Mouse (Mus musculus): Measurements from ENCODE around the gene Gm9573. TPM values are rescaled to one million over a fixed set of nuclear protein-coding genes. Genes with fewer than 3 reads are reported as not detected.

Gm9573 gene
- polyA plus RNA-seq, 1 experiment from 2014 or later, result not detected

DNA sequence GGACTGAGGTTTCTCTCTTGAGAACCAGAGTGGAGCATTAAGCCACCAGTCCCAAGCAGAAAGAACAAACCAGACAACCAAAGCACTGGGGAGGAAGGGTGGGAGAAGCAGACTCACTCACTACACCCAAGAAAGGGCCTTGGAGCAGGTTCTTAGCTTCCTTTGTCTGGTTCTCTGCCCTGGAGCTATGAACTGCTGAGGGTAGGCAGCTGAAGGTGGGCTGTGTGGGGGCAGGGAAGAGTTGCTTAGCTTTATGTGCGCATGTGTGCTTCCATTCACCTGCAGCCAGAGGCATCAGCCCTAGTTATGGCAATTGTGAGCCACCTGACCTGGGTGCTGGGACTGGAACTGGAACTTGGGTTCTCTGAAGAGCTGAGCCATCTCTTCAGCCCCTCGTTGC lies 26.6 kb upstream of the Gm9573 start:
- H3K9ac ChIP-seq (ENCODE audit: low read depth, low read length), result no peak overlapping the region
- 80% methylated on average over 2 of the region's 2 CpGs for WGBS
- no peaks in the 10 kb centered on the region for H3K27me3 ChIP-seq (ENCODE audit: control insufficient read depth, insufficient read depth, low read length)
- H3K4me3 ChIP-seq (ENCODE audit: low read length), result no peak overlapping the region
- no peaks in the 10 kb centered on the region for H3K9me3 ChIP-seq (ENCODE audit: control insufficient read depth, low read length)
- H3K4me1 ChIP-seq (ENCODE audit: control insufficient read depth, insufficient read depth, low read length), result 0 out of 2 replicates have a peak, but pooled peaks cover 10% of the 10 kb centered on the region
- ATAC-seq (ENCODE audit: low FRiP score, low TSS enrichment), result no peak
- peaks cover 32% of the 10 kb centered on the region for H3K36me3 ChIP-seq (ENCODE audit: control insufficient read depth, insufficient read depth, low read length)
- H3K4me2 ChIP-seq (replicated peaks; ENCODE audit: low read depth, low read length), result no peak overlapping the region
- peak overlapping the region; percentile 17; the same call in 1 of the 2 replicates for H3K27ac ChIP-seq (ENCODE audit: low read depth, low read length)

DNA sequence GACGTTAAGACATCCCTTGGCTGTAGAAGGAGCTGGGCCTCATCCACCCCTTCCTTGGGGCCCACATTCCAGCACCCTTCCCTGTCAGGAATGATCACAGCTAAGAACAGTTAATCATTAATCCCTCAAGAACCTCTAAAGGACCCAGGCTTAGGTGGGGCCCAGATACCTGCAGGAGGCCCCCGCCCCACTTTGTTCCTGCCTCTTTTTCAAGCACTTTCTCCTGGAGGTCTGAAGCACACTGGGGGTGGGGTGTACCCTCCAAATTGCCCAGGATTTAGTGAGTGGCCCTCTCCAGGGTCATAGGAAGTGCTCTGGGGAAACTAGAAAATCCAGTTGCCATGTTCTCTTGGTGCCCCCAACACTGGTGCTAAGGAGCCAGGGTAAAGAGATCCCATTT lies 23.0 kb upstream of the Gm9573 start:
- Histone ChIP-seq H3K9ac (ENCODE audit: low read depth, low read length) (no peak overlapping the region), H3K27ac (ENCODE audit: low read depth, low read length) (peak overlapping the region; percentile 69; the same call in 1 of the 2 replicates), H3K4me2 (replicated peaks; ENCODE audit: low read depth, low read length) (no peak overlapping the region), H3K4me1 (ENCODE audit: control insufficient read depth, insufficient read depth, low read length) (0 out of 2 replicates have a peak, but pooled peaks cover 10% of the 10 kb centered on the region), H3K9me3 (ENCODE audit: control insufficient read depth, low read length) (no peaks in the 10 kb centered on the region), H3K4me3 (ENCODE audit: low read length) (no peak overlapping the region), H3K27me3 (ENCODE audit: control insufficient read depth, insufficient read depth, low read length) (no peaks in the 10 kb centered on the region), H3K36me3 (ENCODE audit: control insufficient read depth, insufficient read depth, low read length) (no peaks in the 10 kb centered on the region)
- ATAC-seq (ENCODE audit: low FRiP score, low TSS enrichment), result no peak; the same call in 1 of the 2 replicates
- WGBS, result 67% methylated on average over 2 of the region's 2 CpGs

DNA sequence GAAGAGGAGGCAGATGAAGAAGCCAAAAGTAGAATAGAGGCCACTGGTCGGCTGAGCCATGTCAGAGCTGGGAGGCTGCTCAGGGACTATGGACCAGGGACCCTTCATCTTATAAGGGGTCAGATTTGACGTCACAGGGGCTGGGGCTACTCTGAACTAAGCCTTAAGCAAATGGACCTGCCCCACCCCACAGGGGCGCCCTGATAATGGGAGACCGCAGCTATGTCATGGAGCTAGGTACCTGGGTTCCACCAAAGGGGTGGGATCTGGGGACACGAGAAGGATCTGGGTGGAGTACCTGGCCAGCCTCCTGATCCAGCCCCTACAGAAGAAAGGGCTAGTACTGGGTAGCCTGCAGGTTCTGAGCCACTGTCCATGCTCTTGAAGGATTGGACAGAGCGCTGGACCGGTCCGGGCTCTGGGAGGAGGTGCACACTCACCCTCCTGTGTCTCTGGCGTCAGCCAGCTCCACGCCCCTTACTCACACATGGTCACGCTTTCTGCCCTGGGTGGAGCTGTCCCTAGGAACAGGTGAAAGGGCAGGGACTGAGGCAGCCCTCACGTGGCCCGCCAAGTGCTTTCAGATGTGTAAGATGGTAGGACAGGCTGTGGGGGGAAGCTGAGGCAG lies 17.3 kb upstream of the Gm9573 start, which contains the start of gene Mucl3:
Gene Mucl3, minus strand, starts transcription at position 87 of the 628 bp plus-strand sequence.
- no peaks in the 10 kb centered on the region for H3K36me3 ChIP-seq (ENCODE audit: control insufficient read depth, insufficient read depth, low read length)
- no peak within 1 kb of the TSS for H3K9ac ChIP-seq (ENCODE audit: low read depth, low read length)
- no peak within 1 kb of the TSS for H3K27ac ChIP-seq (ENCODE audit: low read depth, low read length)
- WGBS, result 67% methylated on average over 13 of the region's 13 CpGs
- 0 out of 2 replicates have a peak, but pooled peaks have one; percentile 55 for ATAC-seq (ENCODE audit: low FRiP score, low TSS enrichment)
- H3K27me3 ChIP-seq (ENCODE audit: control insufficient read depth, insufficient read depth, low read length), result no peaks in the 10 kb centered on the region
- H3K4me1 ChIP-seq (ENCODE audit: control insufficient read depth, insufficient read depth, low read length), result no peaks in the 10 kb centered on the region
- H3K4me2 ChIP-seq (replicated peaks; ENCODE audit: low read depth, low read length), result no peak within 1 kb of the TSS
- no peak within 1 kb of the TSS for H3K4me3 ChIP-seq (ENCODE audit: low read length)
- no peaks in the 10 kb centered on the region for H3K9me3 ChIP-seq (ENCODE audit: control insufficient read depth, low read length)

DNA sequence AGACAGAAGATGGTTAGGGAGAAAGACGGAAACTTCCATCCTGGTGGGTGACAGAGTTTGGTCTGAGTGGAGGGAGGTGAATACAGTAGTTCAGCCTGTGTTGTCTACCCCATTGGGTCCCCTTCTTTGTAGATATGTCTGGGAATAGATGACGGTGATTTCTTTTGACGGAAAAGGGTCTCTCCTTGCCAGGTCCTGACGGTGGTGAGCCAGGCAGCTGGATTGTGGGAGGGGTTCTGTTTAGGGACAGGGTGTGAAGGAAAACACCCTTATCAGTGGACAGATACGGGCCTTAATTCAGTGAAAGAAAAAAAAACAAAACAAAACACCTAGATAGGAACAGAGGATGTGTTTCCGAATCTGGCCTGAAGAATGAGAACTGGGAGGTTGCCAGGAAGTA lies 12.9 kb upstream of the Gm9573 start:
- no peaks in the 10 kb centered on the region for H3K27me3 ChIP-seq (ENCODE audit: control insufficient read depth, insufficient read depth, low read length)
- no peak overlapping the region for H3K27ac ChIP-seq (ENCODE audit: low read depth, low read length)
- H3K9me3 ChIP-seq (ENCODE audit: control insufficient read depth, low read length), result no peaks in the 10 kb centered on the region
- WGBS, result 81% methylated on average over 6 of the region's 6 CpGs
- no peak overlapping the region for H3K9ac ChIP-seq (ENCODE audit: low read depth, low read length)
- H3K4me2 ChIP-seq (replicated peaks; ENCODE audit: low read depth, low read length), result no peak overlapping the region
- H3K36me3 ChIP-seq (ENCODE audit: control insufficient read depth, insufficient read depth, low read length), result no peaks in the 10 kb centered on the region
- no peak overlapping the region for H3K4me3 ChIP-seq (ENCODE audit: low read length)
- no peak for ATAC-seq (ENCODE audit: low FRiP score, low TSS enrichment)
- no peaks in the 10 kb centered on the region for H3K4me1 ChIP-seq (ENCODE audit: control insufficient read depth, insufficient read depth, low read length)

DNA sequence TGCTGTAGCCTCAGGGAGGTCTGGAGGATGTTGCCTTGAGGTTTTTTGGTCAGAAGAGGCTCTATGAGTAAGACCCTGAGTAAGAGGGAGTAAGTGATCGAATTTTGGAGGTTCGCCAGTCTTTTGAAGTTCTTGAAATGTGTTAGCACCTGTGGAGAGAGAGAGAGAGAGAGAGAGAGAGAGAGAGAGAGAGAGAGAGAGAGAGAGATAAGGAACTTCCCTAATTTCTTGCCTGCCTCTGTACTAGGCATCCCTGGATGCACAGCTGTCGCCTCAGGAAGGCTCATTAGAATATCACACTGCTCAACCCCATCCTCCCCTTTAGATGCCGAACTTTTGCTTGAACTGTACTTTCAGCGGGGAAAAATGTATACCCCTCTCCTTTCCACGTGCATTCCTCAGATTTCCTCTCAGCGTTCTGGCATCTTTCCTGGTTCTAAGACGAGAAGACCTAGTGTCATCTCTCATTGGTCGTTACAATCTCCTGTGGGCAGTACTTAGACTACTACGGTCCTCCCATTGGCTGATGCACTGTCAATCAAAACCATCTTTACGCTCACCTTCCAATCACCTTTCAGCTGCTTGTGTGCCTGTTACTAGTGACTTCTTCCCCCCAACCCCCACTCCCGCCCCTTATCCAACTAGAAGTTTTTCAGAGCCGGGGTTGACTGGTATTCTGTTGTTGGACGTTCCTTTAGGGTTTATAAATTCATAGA lies 12.2 kb upstream of the Gm9573 start:
- H3K4me1 ChIP-seq (ENCODE audit: control insufficient read depth, insufficient read depth, low read length), result no peaks in the 10 kb centered on the region
- H3K27me3 ChIP-seq (ENCODE audit: control insufficient read depth, insufficient read depth, low read length), result no peaks in the 10 kb centered on the region
- no peak overlapping the region; the same call in 1 of the 2 replicates for H3K4me2 ChIP-seq (replicated peaks; ENCODE audit: low read depth, low read length)
- ATAC-seq (ENCODE audit: low FRiP score, low TSS enrichment), result peak; percentile 85
- H3K27ac ChIP-seq (ENCODE audit: low read depth, low read length), result no peak overlapping the region
- 21% methylated on average over 14 of the region's 14 CpGs for WGBS
- H3K4me3 ChIP-seq (ENCODE audit: low read length), result no peak overlapping the region
- H3K9me3 ChIP-seq (ENCODE audit: control insufficient read depth, low read length), result no peaks in the 10 kb centered on the region
- H3K9ac ChIP-seq (ENCODE audit: low read depth, low read length), result no peak overlapping the region
- no peaks in the 10 kb centered on the region for H3K36me3 ChIP-seq (ENCODE audit: control insufficient read depth, insufficient read depth, low read length)

- no peak overlapping the region for H3K4me3 ChIP-seq (ENCODE audit: low read length)
- ATAC-seq (ENCODE audit: low FRiP score, low TSS enrichment), result no peak
- no peak overlapping the region for H3K9ac ChIP-seq (ENCODE audit: low read depth, low read length)
- no peak overlapping the region for H3K27ac ChIP-seq (ENCODE audit: low read depth, low read length)
- WGBS, result 43% methylated on average over 5 of the region's 5 CpGs
- H3K27me3 ChIP-seq (ENCODE audit: control insufficient read depth, insufficient read depth, low read length), result no peaks in the 10 kb centered on the region
- no peaks in the 10 kb centered on the region for H3K36me3 ChIP-seq (ENCODE audit: control insufficient read depth, insufficient read depth, low read length)
- H3K9me3 ChIP-seq (ENCODE audit: control insufficient read depth, low read length), result no peaks in the 10 kb centered on the region
- no peaks in the 10 kb centered on the region for H3K4me1 ChIP-seq (ENCODE audit: control insufficient read depth, insufficient read depth, low read length)
- H3K4me2 ChIP-seq (replicated peaks; ENCODE audit: low read depth, low read length), result peak overlapping the region; percentile 58; the same call in 1 of the 2 replicates
Measured at GRCm38 (mm10) chr17:35636363-35636762, 9.9 kb upstream of the Gm9573 start.

DNA sequence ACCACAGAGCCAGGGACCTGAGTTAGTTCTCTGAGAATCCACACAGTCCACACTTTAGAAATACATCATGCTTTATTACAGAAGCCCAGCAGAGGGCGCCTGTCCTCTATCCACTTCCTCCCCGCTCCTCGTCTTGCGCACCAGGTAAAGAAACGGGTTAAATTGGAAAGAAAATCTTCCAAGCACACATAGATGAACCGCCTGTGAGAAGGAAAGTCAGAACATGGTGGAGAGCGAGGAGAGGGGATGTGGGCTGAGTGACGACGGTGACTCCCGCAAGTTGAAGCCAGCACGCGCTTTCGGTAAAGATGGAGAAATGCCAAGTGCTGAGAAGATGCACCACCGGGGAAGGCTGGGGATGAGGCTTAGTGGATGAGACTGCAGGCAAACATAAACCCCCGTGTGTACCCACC lies 9.3 kb upstream of the Gm9573 start:
- no peaks in the 10 kb centered on the region for H3K9me3 ChIP-seq (ENCODE audit: control insufficient read depth, low read length)
- peak; percentile 58 for ATAC-seq (ENCODE audit: low FRiP score, low TSS enrichment)
- H3K9ac ChIP-seq (ENCODE audit: low read depth, low read length), result peak overlapping the region; percentile 37; the same call in 1 of the 2 replicates
- peak overlapping the region; percentile 37 for H3K4me3 ChIP-seq (ENCODE audit: low read length)
- H3K4me2 ChIP-seq (replicated peaks; ENCODE audit: low read depth, low read length), result peak overlapping the region; percentile 58
- no peaks in the 10 kb centered on the region for H3K27me3 ChIP-seq (ENCODE audit: control insufficient read depth, insufficient read depth, low read length)
- H3K27ac ChIP-seq (ENCODE audit: low read depth, low read length), result no peak overlapping the region
- WGBS, result 1% methylated on average over 15 of the region's 15 CpGs
- no peaks in the 10 kb centered on the region for H3K36me3 ChIP-seq (ENCODE audit: control insufficient read depth, insufficient read depth, low read length)
- no peaks in the 10 kb centered on the region for H3K4me1 ChIP-seq (ENCODE audit: control insufficient read depth, insufficient read depth, low read length)

- WGBS, result 79% methylated on average over 3 of the region's 3 CpGs
- H3K9me3 ChIP-seq (ENCODE audit: control insufficient read depth, low read length), result no peaks in the 10 kb centered on the region
- H3K27ac ChIP-seq (ENCODE audit: low read depth, low read length), result no peak overlapping the region
- no peak overlapping the region for H3K9ac ChIP-seq (ENCODE audit: low read depth, low read length)
- H3K27me3 ChIP-seq (ENCODE audit: control insufficient read depth, insufficient read depth, low read length), result no peaks in the 10 kb centered on the region
- no peak for ATAC-seq (ENCODE audit: low FRiP score, low TSS enrichment)
- no peaks in the 10 kb centered on the region for H3K36me3 ChIP-seq (ENCODE audit: control insufficient read depth, insufficient read depth, low read length)
- H3K4me3 ChIP-seq (ENCODE audit: low read length), result no peak overlapping the region
- no peaks in the 10 kb centered on the region for H3K4me1 ChIP-seq (ENCODE audit: control insufficient read depth, insufficient read depth, low read length)
- no peak overlapping the region for H3K4me2 ChIP-seq (replicated peaks; ENCODE audit: low read depth, low read length)
Measured at GRCm38 (mm10) chr17:35635202-35635601, 8.8 kb upstream of the Gm9573 start.

GRCm38 (mm10) chr17:35633992-35634391 lies 7.6 kb upstream of the Gm9573 start:
- Histone ChIP-seq H3K4me1 (ENCODE audit: control insufficient read depth, insufficient read depth, low read length) (no peaks in the 10 kb centered on the region), H3K9me3 (ENCODE audit: control insufficient read depth, low read length) (no peaks in the 10 kb centered on the region), H3K9ac (ENCODE audit: low read depth, low read length) (no peak overlapping the region), H3K27me3 (ENCODE audit: control insufficient read depth, insufficient read depth, low read length) (no peaks in the 10 kb centered on the region), H3K27ac (ENCODE audit: low read depth, low read length) (no peak overlapping the region), H3K4me3 (ENCODE audit: low read length) (no peak overlapping the region), H3K36me3 (ENCODE audit: control insufficient read depth, insufficient read depth, low read length) (no peaks in the 10 kb centered on the region), H3K4me2 (replicated peaks; ENCODE audit: low read depth, low read length) (no peak overlapping the region)
- 44% methylated on average over 1 of the region's 1 CpGs for WGBS
- no peak for ATAC-seq (ENCODE audit: low FRiP score, low TSS enrichment)

All from kidney, embryonic 14.5 days (tissue).